Mouse (Mus musculus) bone marrow macrophage, adult 2 months (primary cell): ENCODE results near the gene Robo3. TPM values are rescaled to one million over a fixed set of nuclear protein-coding genes. Genes with fewer than 3 reads are reported as not detected.

ENCODE experiments used
- H3K27ac ChIP-seq: 2 replicates; pipeline ENCODE4 v1.5.1; 2012; ENCODE audit warnings: low read depth, low read length; ENCODE audit not compliant: insufficient read depth
- H3K4me1 ChIP-seq: 2 replicates; pipeline ENCODE4 v1.6.1; 2012; ENCODE audit warnings: low read length; ENCODE audit not compliant: control insufficient read depth, insufficient read depth
- H3K4me3 ChIP-seq: 2 replicates; pipeline ENCODE4 v1.5.1; 2012; ENCODE audit warnings: mild to moderate bottlenecking, low read length, moderate library complexity; ENCODE audit not compliant: insufficient read depth
- CTCF ChIP-seq: IDR thresholded peaks from 2 replicates; pipeline ENCODE4 v1.5.1; 2012; ENCODE audit warnings: low read depth, mild to moderate bottlenecking, low read length, moderate library complexity
- POLR2A ChIP-seq: IDR thresholded peaks from 2 replicates; pipeline ENCODE4 v1.6.1; 2012; ENCODE audit warnings: mild to moderate bottlenecking, low read depth, low read length, borderline replicate concordance
- polyA plus RNA-seq: library from polyadenylated mRNA; stranded (reverse); fragments of >200 nt; gene quantifications from 2 replicates; pipeline ENCODE4 v1.2.4, GENCODE M21; 2012; ENCODE audit not compliant: missing spikeins, insufficient read depth, insufficient read length

The Robo3 gene
- polyA plus RNA-seq, 1 experiment = not detected

DNA sequence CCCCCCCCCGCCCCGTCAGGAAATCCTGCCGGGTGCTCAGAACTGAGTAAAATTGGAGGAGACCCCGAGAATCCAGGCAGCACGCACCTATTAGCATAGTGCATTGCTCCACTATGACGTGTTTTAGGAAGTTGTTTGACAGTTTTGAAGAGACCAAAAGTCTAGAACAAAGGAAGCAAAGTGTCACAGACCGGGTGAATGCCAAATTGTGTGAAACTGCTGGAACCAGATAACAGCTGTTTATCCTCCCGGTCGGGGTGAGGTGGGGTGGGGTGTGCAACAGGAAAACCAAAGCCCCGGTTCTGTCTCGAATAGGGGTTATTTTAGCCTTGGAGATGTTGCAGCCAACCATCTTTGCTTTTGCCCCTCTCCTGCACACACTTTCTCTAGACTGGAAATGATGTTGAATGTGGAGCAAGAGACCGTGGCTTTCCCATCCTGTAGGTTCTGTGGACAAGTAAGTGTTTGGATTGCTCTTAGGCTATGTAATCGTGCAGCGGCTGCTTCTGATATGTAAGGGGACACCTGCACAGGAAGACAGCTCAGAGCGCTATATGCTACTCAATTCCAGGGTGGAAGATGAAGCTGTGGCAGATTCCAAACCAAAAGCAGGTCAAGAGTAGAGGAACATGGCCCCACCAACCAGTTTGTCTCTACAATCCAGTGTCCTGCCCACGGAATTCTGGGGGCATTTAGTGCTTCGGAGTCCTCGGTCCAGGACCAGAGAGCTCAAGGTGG lies 946 bp upstream of the Robo3 start:
- no peaks in the 10 kb centered on the region for H3K4me1 ChIP-seq
- TF ChIP-seq POLR2A = no peak
- TF ChIP-seq CTCF = no peak

GRCm38 (mm10) chr9:37432026-37432666 lies 900 bp downstream of the Robo3 start:
- TF ChIP-seq CTCF (no peak), POLR2A (no peak)
- H3K4me3 ChIP-seq = no peak overlapping the region
- no peaks in the 10 kb centered on the region for H3K4me1 ChIP-seq
- H3K27ac ChIP-seq = no peak overlapping the region

More for the DNA sequence above, 946 bp upstream of the Robo3 start:
- H3K27ac ChIP-seq = no peak overlapping the region
- H3K4me3 ChIP-seq = no peak overlapping the region

- Histone ChIP-seq H3K27ac (no peak overlapping the region), H3K4me1 (no peaks in the 10 kb centered on the region), H3K4me3 (0 out of 2 replicates have a peak overlapping the region, but pooled peaks have one; percentile 20)
- TF ChIP-seq CTCF = peak; percentile 80
- no peak for TF ChIP-seq POLR2A
These were observed 2.5 kb downstream of the Robo3 start for GRCm38 (mm10) chr9:37430582-37430981.

GRCm38 (mm10) chr9:37429326-37429725 lies 3.7 kb downstream of the Robo3 start:
- Histone ChIP-seq H3K27ac (no peak overlapping the region), H3K4me3 (no peak overlapping the region), H3K4me1 (no peaks in the 10 kb centered on the region)
- no peak for TF ChIP-seq POLR2A
- TF ChIP-seq CTCF = no peak

GRCm38 (mm10) chr9:37421239-37421638 lies 11.8 kb downstream of the Robo3 start:
- H3K27ac ChIP-seq = no peak overlapping the region
- H3K4me3 ChIP-seq = no peak overlapping the region
- no peak for TF ChIP-seq POLR2A
- TF ChIP-seq CTCF = no peak
- H3K4me1 ChIP-seq = no peaks in the 10 kb centered on the region

DNA sequence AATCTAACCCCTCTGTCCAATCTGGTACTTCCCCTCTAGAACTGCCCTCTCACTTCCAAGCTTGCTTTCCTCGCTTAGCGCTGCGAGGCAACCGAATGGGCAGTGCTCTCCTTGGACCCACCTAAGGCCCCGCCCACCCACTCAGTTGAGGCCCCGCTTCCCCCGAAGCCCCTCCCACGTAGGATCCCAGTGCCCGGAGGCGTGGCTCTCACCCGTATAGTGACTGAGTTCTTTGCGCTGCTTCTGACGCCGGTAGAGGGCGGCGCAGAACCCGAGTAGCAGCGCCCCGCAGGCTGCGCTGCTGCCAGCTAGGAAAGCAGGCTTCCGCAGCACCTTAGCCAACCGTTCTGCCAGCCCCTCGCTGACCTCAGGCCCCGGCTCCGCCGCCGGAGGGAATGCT lies 12.4 kb downstream of the Robo3 start:
- H3K4me1 ChIP-seq = no peaks in the 10 kb centered on the region
- TF ChIP-seq CTCF (peak; percentile 16; the same call in 1 of the 2 replicates), POLR2A (no peak)
- no peak overlapping the region for H3K27ac ChIP-seq
- H3K4me3 ChIP-seq = peak overlapping the region; percentile 44

GRCm38 (mm10) chr9:37418791-37419190 lies 14.3 kb downstream of the Robo3 start:
- H3K27ac ChIP-seq = no peak overlapping the region
- H3K4me1 ChIP-seq = no peaks in the 10 kb centered on the region
- TF ChIP-seq CTCF = no peak
- no peak for TF ChIP-seq POLR2A
- H3K4me3 ChIP-seq = no peak overlapping the region

- Histone ChIP-seq H3K4me3 (no peak overlapping the region), H3K27ac (no peak overlapping the region), H3K4me1 (no peaks in the 10 kb centered on the region)
- TF ChIP-seq POLR2A = no peak
- TF ChIP-seq CTCF = no peak
These were observed 18.4 kb downstream of the Robo3 start for GRCm38 (mm10) chr9:37414666-37415065.

GRCm38 (mm10) chr9:37412989-37413388 lies 20.1 kb downstream of the Robo3 start:
- Histone ChIP-seq H3K27ac (no peak overlapping the region), H3K4me3 (no peak overlapping the region), H3K4me1 (no peaks in the 10 kb centered on the region)
- TF ChIP-seq POLR2A (no peak), CTCF (no peak)
